Mouse (Mus musculus) liver, embryonic 14.5 days (tissue): Measurements from ENCODE around the gene Sash1.

Source experiments
- CTCF ChIP-seq: IDR thresholded peaks from 2 replicates; pipeline ENCODE4 v1.5.1; 2016; ENCODE audit warnings: antibody characterized with exemption, low read depth, control low read depth
- EP300 ChIP-seq: IDR thresholded peaks from 2 replicates; pipeline ENCODE4 v1.6.1; 2016; ENCODE audit warnings: antibody characterized with exemption, low read depth

GRCm38 (mm10) chr10:8693996-8694500, 191.8 kb downstream of the Sash1 start:
- TF ChIP-seq CTCF (no peak), EP300 (no peak)
